Mouse (Mus musculus): ENCODE measurements at regions not wholly inside any gene's neighbourhood (a gene's known extent, or its start where the extent isn't known, plus 50 kb on each side); places are given as distances from the start of the nearest gene placed in this dataset.

GRCm38 (mm10) chr1:189085245-189085644 is 77.6 kb upstream of the Kctd3 start:
- DNase-seq (ENCODE audit: low spot score) = no peak

GRCm38 (mm10) chr1:189081267-189081666 is 73.6 kb upstream of the Kctd3 start:
- DNase-seq (ENCODE audit: low spot score) = no peak

- DNase-seq (ENCODE audit: low spot score) = peak; percentile 45
Measured at GRCm38 (mm10) chr1:189080797-189081196, 73.2 kb upstream of the Kctd3 start.

- no peak for DNase-seq (ENCODE audit: low spot score)
Measured at GRCm38 (mm10) chr1:189079451-189080410, 72.1 kb upstream of the Kctd3 start.

- DNase-seq (ENCODE audit: low spot score) = no peak
Measured at GRCm38 (mm10) chr1:189077861-189078260, 70.2 kb upstream of the Kctd3 start.

GRCm38 (mm10) chr1:189076276-189076675 is 68.6 kb upstream of the Kctd3 start:
- peak; percentile 21 for DNase-seq (ENCODE audit: low spot score)

- peak; percentile 13 for DNase-seq (ENCODE audit: low spot score)
Measured at GRCm38 (mm10) chr1:189075671-189076070, 68.0 kb upstream of the Kctd3 start.

- DNase-seq (ENCODE audit: low spot score) = no peak
Measured at GRCm38 (mm10) chr1:189072516-189072915, 64.9 kb upstream of the Kctd3 start.

- DNase-seq (ENCODE audit: low spot score) = no peak
Measured at GRCm38 (mm10) chr1:189068204-189068603, 60.6 kb upstream of the Kctd3 start.

GRCm38 (mm10) chr1:189067204-189067960 is 59.7 kb upstream of the Kctd3 start:
- DNase-seq (ENCODE audit: low spot score) = no peak

GRCm38 (mm10) chr1:189066446-189067151 is 59.0 kb upstream of the Kctd3 start:
- DNase-seq (ENCODE audit: low spot score) = no peak

GRCm38 (mm10) chr1:189065152-189065910 is 57.7 kb upstream of the Kctd3 start:
- DNase-seq (ENCODE audit: low spot score) = no peak

- DNase-seq (ENCODE audit: low spot score) = no peak
Measured at GRCm38 (mm10) chr1:189064629-189065028, 57.0 kb upstream of the Kctd3 start.

- DNase-seq (ENCODE audit: low spot score) = no peak
Measured at GRCm38 (mm10) chr1:189063699-189064098, 56.1 kb upstream of the Kctd3 start.

- no peak for DNase-seq (ENCODE audit: low spot score)
Measured at GRCm38 (mm10) chr1:189063209-189063608, 55.6 kb upstream of the Kctd3 start.

Data from testis, postnatal 14 days (tissue).